Mouse (Mus musculus) kidney, adult 9 months (tissue): ENCODE results near the gene Olfr1206.

ENCODE experiments used
- DNase-seq: peaks from one replicate; pipeline ENCODE4 v3.0.0; 2022

Gene Olfr1206

DNA sequence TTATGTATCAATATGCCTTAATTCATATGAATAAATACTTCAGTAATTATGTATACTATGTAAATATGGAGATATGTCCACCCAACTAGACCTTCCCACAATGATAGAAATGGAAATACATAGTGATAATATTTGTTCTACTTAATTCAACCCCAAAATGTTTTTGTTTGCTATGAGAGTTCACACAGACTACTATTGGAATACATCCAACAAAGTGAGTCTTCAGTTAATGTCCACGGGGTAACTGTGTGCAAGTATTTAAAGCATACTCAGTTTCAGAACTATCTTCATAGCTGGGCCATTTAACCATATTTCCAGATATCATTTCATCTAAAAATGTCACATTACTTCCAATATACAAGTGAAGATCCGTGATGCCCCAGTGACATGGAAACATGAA lies at the start of gene Olfr1206:
TSS of gene Olfr1206 (plus strand) at position 301 of the 400 bp plus-strand sequence.
- DNase-seq, result no peak

DNA sequence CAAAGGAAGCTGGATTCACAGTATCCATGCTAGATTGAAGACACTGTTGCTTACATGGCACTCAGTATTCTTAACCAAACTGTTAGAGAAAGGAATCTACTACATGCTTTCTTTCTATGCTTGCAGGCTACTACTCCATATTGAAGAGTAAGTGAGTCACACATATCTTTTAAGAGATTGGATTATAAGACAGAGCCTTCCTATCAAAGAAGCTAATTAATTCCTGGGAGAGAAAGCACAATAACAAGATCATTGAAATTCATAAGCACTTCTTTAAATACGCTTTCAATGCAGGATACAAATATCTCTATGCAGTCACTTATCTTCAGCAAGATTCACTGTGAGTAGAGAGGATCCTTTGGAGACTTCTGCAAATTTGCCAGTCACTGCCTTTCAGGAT lies 48.8 kb upstream of the Olfr1206 start, which contains the start of gene Olfr1202:
TSS of gene Olfr1202 (plus strand) at position 301 of the 400 bp plus-strand sequence.
- DNase-seq, result no peak

DNA sequence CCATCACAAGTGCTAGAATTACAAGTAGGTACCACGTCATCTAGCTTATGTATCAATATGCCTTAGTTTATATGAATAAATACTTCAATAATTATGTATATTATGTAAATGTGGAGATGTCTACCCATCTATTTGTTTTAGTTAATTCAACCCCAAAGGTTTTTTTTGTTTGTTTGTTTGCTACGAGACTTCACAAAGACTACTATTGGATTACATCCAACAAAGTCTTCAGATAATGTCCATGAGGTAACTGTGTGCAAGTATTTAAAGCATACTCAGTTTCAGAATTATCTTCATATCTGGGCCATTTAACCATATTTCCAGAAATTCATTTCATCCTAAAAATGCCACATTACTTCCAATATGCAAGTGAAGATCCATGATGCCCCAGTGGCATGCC lies 33.6 kb upstream of the Olfr1206 start, which contains the start of gene Olfr1205:
TSS of gene Olfr1205 (plus strand) at position 301 of the 400 bp plus-strand sequence.
- DNase-seq, result no peak

DNA sequence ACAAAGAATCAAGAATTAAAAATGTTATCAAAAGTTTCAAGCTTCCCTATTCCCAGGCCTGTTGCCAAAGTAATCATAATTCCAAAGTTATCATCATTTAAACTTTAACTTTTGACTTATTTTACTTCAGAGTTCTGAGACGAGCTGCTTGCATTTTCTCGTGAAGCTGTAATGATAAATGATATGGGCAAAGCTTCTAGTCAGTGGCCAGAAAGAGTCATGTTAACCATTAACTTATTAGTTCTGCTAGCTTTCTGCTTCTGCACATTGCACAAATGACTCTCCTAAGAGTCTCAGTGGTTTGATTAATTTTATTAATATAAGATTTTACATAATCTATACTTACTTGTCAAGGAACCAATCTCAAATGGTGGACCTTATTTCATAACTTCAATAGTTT lies 24.6 kb upstream of the Olfr1206 start:
- no peak for DNase-seq

DNA sequence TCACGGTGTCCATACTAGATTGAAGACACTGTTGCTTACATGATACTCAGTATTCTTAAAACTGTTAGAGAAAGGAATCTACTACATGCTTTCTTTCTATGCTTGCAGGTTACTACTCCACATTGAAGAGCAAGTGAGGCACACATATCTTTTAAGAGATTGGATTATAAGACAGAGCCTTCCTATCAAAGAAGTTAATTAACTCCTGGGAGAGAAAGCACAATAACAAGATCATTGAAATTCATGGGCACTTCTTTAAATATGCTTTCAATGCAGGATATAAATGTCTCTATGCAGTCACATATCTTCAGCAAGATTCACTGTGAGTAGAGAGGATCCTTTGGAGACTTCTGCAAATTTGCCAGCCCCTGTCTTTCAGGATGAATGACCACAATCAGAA lies 14.0 kb upstream of the Olfr1206 start, which contains the start of gene Olfr1204:
TSS of gene Olfr1204 (plus strand) at position 301 of the 400 bp plus-strand sequence.
- DNase-seq, result no peak

DNA sequence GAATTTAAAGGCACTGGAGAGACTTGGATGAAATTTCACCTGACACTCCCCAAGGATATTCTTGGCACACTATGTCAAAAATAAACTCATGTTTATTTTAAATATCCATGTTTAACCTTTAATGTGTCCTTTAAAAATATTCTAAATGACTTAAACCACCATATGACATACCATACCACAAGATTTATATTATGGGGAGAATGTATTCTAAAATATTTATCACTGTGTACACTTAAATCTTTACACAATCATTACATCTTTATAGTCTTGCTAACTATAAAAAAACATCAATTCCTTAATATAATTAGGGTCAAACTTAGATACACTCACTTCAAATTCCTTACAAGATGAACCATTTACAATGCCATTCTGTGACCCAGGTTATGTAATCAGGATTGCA lies 39.2 kb downstream of the Olfr1206 start, which contains the start of gene Olfr1208:
TSS of gene Olfr1208 (minus strand) at position 101 of the 400 bp plus-strand sequence.
- no peak for DNase-seq

DNA sequence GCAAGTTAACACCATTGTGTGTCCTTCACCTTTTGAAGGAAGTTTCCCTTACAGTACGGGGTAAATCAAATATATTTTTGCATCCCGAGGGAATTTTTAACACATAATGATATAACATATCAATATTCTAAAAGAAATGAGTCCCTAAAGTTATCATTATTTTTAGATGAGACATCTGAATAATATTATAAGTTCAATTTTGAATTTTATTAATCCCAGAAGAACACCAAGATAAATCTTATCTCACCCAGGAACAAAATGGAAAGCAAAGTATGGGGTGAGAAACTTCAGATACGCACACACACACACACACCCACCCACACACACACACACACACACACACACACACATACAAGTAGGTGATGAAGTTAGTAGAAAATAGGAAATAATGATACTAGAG lies 52.0 kb downstream of the Olfr1206 start, which contains the start of gene Olfr1209:
TSS of gene Olfr1209 (minus strand) at position 101 of the 400 bp plus-strand sequence.
- no peak for DNase-seq
